Mouse (Mus musculus) thymus, postnatal 36 days (tissue): ENCODE results near the gene Wdr46.
"Not testable (repeated sequence)": the region's sequence is repeated elsewhere in the genome, so short reads cannot be mapped to it uniquely, and the experiment has no call there.

Experiments used
- DNase-seq, 2 experiments: peaks; one replicate each; pipeline ENCODE4 v3.0.0; 2022; ENCODE audit warnings: mixed read lengths in 2 of 2

Gene Wdr46

DNA sequence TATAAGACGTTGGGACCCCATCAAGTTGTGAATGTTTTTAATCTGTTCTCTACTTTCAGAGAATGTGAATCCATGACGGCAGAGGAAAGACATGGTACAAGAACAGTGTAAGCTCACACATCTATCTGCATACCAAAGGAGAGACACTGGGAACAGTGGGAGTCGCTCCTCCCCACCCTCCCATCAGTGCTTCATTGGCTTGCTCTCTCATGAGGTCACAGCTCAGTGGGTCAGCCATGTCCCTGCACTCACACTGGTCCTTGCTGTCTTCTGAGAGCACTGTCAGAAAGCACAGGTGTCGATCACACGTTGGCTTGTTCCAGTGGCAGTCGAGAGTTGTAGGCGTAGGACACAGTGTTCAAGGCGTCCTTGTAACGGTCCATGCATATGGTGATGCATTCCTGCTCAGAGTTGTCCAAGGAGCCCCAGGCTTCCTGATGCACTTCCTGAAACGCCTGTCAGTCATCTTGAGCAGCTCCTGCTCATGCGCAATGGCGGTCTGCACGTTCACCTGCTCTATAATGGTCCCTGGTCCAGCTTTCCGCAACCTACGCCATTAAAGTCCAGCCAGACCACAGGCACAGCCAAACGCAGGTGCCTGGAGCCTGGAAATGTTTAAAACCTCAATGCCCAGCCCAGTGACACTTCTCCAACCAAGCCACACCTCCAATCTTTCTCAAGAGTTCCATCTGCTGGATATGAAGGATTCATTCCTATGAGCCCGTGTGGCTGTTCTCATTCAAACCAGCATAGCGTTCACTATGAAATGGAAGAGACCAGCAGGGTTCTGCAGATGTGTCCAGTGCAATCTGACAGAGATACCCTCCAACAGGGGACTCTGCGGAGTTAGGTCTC lies 39.9 kb downstream of the Wdr46 start:
- no peak for DNase-seq

DNA sequence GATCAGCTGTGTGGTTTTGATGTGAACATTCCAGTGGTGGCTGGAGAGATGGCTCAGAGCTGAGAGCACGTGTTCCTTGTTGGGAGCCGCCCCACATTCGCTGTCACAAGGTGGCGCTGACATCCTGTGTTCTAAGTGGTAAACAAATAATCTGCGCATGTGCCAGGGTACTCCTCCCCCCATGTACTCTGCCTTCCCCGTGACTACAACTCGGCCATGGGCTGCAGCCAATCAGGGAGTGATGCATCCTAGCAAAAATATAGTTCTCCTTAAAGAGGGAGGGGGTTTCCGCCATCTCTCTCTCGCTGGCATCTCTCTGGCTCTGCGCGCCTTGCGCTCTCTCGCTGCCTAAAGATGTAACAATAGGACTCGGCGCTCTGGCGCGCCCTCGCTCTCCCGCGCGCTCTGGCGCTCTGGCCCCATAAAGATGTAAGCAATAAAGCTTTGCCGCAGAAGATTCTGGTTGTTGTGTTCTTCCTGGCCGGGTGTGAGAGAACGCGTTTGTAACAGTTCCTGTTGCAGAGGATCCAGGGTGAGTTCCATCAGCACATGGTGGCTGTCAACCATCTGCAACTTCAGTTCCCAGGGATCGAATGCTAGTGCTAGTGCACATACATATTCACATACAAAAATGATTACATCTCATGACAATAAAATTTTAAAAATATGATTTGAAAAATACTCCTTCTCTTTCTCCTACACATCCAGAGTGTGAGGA lies 40.9 kb downstream of the Wdr46 start:
- peak; percentile 87 to 89 for DNase-seq

DNA sequence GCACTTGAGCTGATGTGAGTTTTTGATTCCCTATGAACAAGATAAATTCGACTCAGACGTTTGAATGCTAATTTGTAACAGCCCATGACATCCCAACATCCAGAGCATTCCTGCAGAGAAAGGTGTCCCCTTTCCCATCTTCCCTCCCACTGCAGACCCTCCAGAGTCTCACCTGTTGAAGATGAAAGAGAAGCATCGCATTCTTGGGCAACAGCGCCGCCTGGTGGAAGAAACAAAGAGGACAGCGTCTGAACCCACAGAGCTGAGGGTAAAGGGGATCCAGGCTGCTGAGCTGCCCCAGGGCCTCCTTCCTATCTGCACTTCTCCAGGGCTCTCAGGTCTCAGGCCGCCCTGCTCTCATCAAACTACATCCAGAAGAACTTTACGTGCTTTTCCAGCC lies 41.7 kb downstream of the Wdr46 start:
- peak; percentile 77 to 79 for DNase-seq

DNA sequence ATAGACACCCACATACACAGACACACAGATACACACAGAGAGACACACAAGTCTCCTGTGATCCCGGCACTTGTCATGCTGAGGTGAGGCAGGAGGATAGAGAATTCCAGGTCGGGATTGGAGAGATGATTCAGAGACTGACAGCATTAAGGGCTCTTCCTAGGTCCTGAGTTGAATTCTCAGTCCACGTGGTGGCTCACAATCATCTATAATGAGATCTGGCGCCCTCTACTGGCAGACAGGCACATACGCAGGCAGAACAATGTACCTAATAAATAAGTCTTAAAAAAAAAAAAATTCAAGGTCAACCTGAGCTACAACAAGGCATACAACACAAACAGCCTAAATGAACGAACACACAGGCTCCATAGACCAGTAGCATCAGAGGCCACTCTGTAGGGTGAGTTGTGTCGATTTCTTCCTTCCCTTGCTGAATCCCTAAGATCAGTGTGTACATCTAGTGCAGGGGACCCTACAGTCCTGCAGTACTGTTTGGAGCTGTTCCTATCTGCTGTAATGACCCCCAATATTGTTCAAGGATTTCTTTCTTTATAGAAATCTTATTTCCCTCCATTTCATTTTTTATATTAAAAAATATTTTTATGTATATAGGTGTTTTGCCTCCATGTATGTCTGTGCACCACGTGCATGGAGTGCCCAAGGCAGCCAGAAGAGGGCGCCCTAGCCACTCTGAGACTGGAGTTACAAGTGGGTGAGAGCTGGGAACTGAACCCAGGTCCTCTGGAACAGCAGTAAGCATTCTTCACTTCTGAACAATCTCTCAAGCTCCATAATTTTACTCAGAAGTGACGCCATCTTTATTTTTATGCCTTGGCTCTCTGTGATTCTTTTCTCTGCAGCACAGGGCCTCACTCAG lies 51.6 kb downstream of the Wdr46 start:
- peak in 1 of 2 experiments; percentile 27 for DNase-seq

DNA sequence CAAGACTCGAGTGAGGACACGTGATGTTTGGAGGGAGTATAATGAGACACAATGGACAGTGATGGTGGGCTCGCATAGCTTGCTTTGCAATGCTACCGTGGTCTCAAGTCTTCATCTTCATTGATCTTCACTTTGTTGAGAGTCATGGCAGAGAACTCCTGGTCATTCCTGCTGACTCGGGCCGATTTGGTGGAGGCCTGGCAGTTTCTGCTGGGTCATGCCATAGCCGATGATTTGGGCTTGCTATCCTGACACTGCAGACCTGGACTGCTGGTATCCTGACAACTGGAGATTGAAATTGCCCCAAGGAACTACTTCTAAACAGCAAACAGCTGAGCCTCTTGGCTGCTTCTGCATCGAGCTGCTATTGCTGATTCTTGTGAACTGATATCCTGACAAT lies 54.5 kb downstream of the Wdr46 start:
- DNase-seq = no peak

DNA sequence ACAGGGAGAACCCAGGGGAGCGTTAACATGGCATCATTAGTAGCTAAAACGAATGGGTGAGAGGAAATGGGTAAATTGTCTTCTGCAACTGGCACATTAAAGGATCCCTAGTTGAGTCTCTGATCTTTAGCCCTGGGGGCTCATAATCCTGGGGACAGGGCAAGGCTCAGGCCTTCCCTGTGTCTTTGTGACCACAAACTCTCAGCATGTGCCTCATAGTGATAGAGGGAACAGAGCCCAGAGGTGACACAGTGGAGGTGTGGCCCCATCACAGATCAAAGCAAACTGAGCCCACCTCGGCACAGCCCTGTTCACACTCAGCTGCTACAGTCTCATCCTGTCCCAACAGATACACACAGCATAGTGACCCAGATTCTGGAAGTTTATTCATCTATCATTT lies 55.2 kb downstream of the Wdr46 start:
- DNase-seq = no peak

DNA sequence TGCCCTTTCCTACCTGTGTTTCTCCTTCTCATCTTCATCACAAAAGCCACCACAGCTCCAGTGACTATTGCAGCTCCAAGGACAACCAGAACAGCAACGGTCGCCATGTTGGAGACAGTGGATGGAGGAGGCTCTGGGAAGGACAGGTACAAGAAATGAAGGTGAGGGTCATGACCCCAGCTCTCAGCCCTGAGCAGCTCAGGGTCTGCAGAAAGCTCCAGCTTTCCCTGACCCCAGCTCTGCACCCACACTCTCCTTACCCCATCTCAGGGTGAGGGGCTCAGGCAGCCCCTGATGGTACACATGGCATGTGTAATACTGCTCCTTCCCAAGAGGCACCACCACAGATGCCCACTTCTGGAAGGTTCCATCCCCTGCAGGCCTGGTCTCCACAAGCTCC lies 56.6 kb downstream of the Wdr46 start:
- DNase-seq = not testable (repeated sequence)

DNA sequence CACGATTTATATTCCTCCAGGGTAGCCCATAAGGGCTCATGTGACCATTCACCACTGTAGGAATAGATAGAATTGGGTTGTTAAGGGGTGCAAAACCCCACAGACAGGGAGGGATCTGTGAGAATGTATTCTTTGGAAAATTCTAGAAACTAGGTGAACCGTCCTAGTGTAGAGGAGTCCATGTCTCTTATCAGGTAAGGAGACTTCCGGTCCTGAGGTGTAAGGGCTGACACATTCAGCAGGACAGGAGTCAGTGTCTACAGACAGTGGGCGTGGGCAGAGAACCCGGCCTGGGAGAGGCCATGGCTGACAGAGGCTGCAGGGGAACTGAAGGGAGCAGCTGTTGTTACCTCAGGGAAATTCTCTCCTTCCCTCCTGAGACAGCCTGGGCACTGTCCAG lies 58.2 kb downstream of the Wdr46 start:
- not testable (repeated sequence) for DNase-seq
